Mouse (Mus musculus) left cerebral cortex, adult 2 months (tissue): Measurements from ENCODE around the gene Brap. TPM values are rescaled to one million over a fixed set of nuclear protein-coding genes. Genes with fewer than 3 reads are reported as not detected.
"Not testable (repeated sequence)": the region's sequence is repeated elsewhere in the genome, so short reads cannot be mapped to it uniquely, and the experiment has no call there.

ENCODE experiments used
- DNase-seq, 2 experiments: peaks; one replicate each; pipeline ENCODE4 v3.0.0; 2021 to 2022; ENCODE audit warnings: low spot score in 2 of 2, mixed read lengths in 1 of 2; ENCODE audit errors: extremely low spot score in 1 of 2
- H3K27ac ChIP-seq: fragments of 200-600 bp; 2 replicates; pipeline ENCODE4 v1.8.1; 2022
- H3K4me3 ChIP-seq: fragments of 200-600 bp; 2 replicates; pipeline ENCODE4 v1.8.1; 2022
- CTCF ChIP-seq: fragments of 200-600 bp; IDR thresholded peaks from 2 replicates; pipeline ENCODE4 v1.8.1; 2022; ENCODE audit warnings: antibody characterized with exemption, mild to moderate bottlenecking, moderate library complexity
- intact Hi-C: fragments of 180-260 bp; cut with DNase I; formaldehyde crosslinking; loops from one replicate; pipeline ENCODE4 v1.15.1; 2025
- total RNA-seq, 2 experiments: library from RNA; stranded (reverse); gene quantifications; 2 replicates each; pipeline ENCODE4 v1.2.3; 2021

Gene Brap
- total RNA-seq, 2 experiments from 2014 or later: 67.3 to 68.0 TPM

DNA sequence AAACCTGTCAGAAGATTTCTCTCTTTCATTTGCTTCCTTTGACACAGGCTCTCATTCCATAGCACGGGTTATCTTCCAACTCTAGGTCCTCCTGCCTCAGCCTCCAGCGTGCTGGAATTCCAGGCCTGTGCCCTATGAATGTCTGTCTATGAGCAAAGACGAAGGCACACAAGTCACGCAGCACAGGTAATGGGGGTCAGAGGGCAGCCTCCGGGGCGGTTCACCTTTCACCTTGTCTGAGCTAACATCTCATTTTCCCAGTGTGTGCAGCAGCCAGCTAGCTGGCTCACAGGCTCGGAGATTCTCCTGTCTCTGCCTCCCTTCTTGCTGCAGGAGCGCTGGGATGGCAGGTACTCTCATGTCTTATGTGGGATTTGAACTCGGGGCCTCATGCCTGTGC, 20.8 kb upstream of the Brap start:
- no peak overlapping the region for H3K4me3 ChIP-seq
- no peak for TF ChIP-seq CTCF
- no peak overlapping the region for H3K27ac ChIP-seq
- intact Hi-C loops: no loop called here
- no peak for DNase-seq

DNA sequence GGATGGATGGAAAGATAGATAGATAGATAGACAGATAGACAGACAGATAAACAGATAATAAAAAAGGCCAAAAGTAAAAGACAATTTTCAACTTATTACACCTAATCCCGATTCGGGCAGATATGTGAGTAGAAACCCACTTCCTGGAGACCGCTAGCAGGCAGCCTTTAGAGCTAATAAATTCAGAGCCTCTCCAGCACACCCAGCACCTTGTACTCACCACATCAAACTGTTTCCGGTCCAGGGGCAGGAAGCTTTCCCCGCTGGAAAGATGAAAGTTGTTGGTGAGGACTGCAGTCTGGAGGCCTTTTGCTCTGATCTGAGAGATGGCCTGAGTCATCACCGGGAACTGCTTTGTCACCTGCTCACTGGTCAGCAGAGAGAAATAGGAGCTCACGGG, 11.2 kb upstream of the Brap start:
- DNase-seq: no peak
- Histone ChIP-seq H3K27ac (no peak overlapping the region), H3K4me3 (no peak overlapping the region)
- intact Hi-C loops: no loop called here
- TF ChIP-seq CTCF: no peak

DNA sequence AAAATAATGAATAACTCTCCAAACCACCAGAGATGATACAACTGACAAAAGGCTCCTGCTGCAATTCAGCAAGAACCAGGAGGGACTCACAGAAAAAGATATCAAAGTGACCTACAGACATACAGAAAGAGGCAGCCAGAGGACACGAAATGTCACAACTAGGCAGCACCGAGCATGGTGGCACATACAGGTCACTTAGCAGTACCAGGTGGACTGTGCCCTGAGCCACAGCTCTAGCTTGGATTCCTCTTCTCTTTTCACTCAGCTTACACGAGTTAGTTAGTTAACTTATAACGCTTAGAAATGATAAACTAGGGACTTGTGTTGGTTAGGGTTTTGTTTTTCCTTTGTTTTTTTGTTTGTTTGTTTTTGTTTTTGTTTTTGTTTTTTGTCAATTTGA, 5.8 kb upstream of the Brap start:
- no peak overlapping the region for H3K27ac ChIP-seq
- H3K4me3 ChIP-seq: no peak overlapping the region
- intact Hi-C loops: no loop called here
- TF ChIP-seq CTCF: no peak
- no peak for DNase-seq

DNA sequence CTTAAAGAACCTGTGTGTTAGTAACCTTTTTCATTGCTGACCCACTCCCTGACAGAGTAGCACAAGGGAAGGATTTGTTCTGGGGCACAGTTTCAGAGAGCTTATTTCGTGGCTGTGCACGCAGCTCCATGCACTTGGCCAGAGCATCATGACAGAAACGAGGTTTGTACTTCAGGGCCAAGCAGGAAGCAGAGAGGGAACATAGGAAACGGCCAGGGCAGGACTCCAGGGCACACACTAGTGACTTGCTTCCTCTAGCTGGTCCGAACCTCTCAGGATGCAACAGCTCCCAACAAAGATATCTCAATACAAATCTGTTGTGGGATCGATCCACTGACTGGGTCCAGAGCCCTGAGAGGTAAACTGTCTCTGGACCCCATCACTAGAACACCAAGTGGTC, 3.5 kb upstream of the Brap start:
- not testable (repeated sequence) for H3K27ac ChIP-seq, DNase-seq, H3K4me3 ChIP-seq
- intact Hi-C loops: loop anchor here (1.0 kb wide), 1 partner anchor 45 kb away; no protein-coding TSS in a partner anchor

DNA sequence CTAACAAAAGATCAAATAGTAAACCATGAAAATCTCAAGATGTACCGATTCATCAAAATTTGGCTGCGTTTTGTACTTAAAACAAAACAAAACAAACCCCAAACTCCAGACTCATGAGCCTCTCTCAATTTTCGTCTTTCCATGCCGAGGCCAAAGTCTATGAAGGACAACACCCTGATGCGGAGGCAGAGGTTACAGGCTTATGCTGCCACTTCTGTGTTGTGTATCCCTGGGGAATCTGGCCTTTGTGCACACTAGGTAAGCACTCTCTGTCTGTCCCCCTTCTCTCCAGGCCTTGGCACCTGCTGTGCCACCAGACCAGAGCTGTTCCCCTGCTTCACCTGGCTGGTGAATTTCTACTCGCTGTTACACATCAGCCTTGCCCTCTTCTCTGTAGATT, 2.7 kb upstream of the Brap start:
- H3K4me3 ChIP-seq, intact Hi-C loops, DNase-seq, H3K27ac ChIP-seq: not testable (repeated sequence)

DNA sequence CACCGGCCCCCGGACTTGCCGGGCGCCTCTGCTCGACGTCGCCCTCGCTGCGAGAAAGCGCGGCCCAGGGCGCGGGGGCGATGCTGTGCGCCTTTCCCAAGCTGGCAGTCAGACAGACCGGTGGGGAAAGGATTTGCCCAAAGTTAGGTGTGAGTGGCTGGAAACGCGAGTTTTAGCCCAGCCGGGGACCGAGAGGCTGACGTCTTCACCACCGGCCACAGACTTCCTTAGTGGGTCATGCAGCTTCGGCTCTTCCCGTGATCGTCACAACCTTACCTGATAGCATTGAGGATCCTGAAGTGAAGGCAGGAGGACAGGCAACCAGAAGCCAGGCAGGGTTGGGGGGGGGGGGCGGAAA, 513 bp downstream of the Brap start:
- intact Hi-C loops: loop anchor here (1.0 to 5.0 kb wide), 3 partner anchors 42 to 121 kb away; partner anchors contain the start of gene Atxn2
- no peak for TF ChIP-seq CTCF
- H3K27ac ChIP-seq: peak overlapping the region; percentile 95
- peak; percentile 42 to 58 for DNase-seq
- H3K4me3 ChIP-seq: peak overlapping the region; percentile 91

DNA sequence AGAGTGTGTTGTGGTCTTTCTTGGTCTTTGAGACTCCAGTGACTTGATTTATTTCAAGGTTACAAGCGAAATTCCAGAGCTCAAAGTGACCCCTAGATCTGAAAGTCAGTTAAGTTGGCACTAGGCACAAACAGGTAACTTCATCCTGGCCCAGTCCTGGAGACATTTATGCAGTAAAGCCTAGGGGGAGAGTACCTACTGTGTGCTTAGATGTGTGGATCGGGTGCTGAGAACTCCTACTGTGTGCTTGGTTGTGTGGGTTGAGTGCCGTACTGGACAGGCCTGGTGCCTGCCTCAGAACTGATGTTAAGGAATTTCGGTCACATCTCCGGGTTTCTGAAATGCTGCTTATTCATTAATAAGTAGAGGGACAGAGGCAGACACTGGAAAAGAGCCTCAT, 1.1 kb downstream of the Brap start:
- DNase-seq: no peak
- intact Hi-C loops: loop anchor here (2.0 to 5.0 kb wide), 2 partner anchors 49 to 121 kb away; partner anchors contain the start of gene Atxn2
- no peak for TF ChIP-seq CTCF

DNA sequence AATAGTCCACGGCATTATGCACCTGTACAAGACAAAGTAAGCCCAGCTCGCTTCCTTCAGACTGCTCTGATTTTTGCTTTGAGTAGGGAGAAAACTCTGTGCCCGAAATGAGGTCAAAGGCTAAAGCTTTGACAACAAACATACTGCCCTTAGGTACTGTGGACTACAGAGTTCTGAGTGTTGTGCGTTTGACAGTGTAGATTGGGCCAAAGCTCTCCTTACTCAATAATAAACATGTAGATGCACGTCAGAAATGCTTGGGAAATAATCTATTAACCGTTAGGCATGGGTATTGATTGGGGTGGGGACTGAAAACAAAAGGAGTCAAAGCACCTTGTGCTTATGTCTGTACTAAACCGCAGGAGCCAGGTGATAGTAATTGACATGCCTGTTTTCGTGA, 3.1 kb downstream of the Brap start:
- intact Hi-C loops: loop anchor here (5.0 kb wide), 1 partner anchor 119 kb away; no protein-coding TSS in a partner anchor
- Histone ChIP-seq H3K27ac (no peak overlapping the region), H3K4me3 (no peak overlapping the region)
- no peak for TF ChIP-seq CTCF
- no peak for DNase-seq

More for the DNA sequence above, 1.1 kb downstream of the Brap start:
- Histone ChIP-seq H3K27ac (no peak overlapping the region), H3K4me3 (peak overlapping the region; percentile 91)

DNA sequence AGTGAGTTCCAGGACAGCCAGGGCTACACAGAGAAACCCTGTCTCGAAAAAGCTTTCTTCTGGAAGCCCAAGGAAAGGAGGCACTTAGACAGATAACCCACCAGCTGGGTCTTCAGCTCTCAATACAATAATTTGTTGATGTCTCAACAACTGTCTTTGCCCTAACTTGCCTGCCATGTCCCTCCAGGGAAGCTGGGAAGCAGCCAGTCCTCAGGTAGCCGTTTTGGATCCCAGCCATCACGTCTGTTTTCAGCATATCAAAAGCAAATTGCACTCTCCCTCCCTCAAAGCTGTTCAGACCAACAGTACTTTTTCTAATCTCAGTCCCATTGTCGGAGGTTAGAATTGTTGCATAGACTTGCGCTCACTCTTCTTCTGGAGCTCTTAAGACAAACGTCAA, 3.7 kb downstream of the Brap start:
- Histone ChIP-seq H3K27ac (no peak overlapping the region), H3K4me3 (no peak overlapping the region)
- TF ChIP-seq CTCF: no peak
- DNase-seq: no peak
- intact Hi-C loops: loop anchor here (5.0 kb wide), 1 partner anchor 118 kb away; no protein-coding TSS in a partner anchor

DNA sequence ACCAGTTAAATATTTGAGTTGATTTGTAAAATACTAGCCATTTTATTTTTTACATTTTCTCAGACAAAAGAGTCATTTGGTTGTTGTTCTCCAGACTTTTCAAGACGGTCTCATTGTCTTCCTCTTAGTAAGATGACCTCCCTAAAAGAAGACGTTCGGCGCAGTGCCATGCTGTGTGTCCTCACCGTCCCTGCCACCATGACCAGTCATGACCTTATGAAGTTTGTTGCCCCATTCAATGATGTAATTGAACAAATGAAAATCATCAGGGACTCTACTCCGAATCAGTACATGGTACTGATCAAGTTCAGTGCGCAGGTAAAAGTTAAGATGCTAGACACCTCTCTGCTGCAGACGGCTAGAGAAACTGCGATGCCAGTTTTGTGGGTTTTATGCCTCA, 4.6 kb downstream of the Brap start:
- TF ChIP-seq CTCF: no peak
- Histone ChIP-seq H3K27ac (no peak overlapping the region), H3K4me3 (no peak overlapping the region)
- no peak for DNase-seq
- intact Hi-C loops: loop anchor here (5.0 kb wide), 1 partner anchor 117 kb away; no protein-coding TSS in a partner anchor

DNA sequence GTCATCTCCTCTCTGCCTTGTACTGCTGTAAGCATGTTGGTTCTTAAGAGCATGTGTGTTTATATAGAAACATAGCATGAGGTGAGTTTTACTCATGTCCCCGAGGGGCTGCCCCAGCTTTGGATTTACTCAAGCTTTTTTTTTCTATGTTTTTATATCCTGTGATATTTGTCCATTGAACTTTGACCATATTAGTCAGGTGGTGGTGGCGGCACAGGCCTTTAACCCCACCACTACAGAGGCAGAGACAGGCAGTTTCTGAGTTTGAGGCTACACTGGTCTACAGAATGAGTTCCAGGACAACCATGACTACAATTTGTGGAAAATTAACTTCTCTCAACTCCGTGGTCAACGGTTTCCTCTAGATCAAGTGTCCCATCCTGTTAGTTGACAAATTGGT, 6.7 kb downstream of the Brap start:
- H3K27ac ChIP-seq: no peak overlapping the region
- intact Hi-C loops: no loop called here
- TF ChIP-seq CTCF: no peak
- no peak for DNase-seq
- H3K4me3 ChIP-seq: no peak overlapping the region

DNA sequence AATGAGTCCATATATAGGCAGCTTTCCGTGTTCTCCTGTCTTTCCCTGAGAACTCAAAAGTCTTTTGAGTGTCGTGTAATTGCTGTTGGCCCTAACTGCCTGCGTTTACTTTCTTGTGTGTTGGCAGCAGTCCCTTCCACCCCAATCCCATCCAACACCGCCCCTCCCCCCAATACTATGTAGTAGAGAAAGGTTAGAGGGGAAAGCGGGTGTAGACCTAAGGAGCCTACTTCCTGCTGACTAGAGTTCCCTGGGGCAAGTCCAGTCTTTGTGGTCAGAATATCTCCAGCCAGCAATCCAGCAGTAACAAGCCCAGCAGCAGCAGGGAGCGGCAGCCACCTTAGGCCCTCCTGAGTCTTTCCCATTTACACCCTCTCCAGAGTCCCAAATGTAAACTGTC, 8.0 kb downstream of the Brap start:
- intact Hi-C loops: no loop called here
- Histone ChIP-seq H3K27ac (no peak overlapping the region), H3K4me3 (no peak overlapping the region)
- TF ChIP-seq CTCF: no peak
- DNase-seq: no peak

DNA sequence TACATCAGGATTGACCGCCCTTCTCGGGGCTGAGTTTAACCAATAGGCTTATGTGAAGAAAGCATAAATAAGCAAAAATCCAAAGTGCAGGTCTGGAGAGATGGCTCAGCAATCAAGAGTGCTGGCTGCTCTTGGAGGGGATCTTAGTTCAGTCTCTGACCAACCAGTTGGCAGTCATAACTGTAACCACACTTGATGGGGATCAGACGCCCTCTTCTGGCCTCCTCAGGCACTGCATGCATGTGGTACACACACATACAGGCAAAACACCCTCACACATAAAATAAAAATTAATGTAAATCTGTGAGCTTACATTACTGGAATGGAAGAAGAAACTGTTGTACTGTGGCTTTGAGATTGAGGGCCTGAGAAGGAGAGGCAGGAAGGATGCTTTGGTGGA, 10.0 kb downstream of the Brap start:
- no peak overlapping the region for H3K27ac ChIP-seq
- DNase-seq: no peak
- no peak overlapping the region for H3K4me3 ChIP-seq
- peak; percentile 53 for TF ChIP-seq CTCF
- intact Hi-C loops: no loop called here
